Mouse (Mus musculus): ENCODE measurements around the gene Impg1.
"Not testable (repeated sequence)": the region's sequence is repeated elsewhere in the genome, so short reads cannot be mapped to it uniquely, and the experiment has no call there.

Impg1 gene

GRCm38 (mm10) chr9:80344451-80345000 lies 120.8 kb downstream of the Impg1 start:
- DNase-seq (ENCODE audit: low spot score in 2 of 2), result no peak

- DNase-seq (ENCODE audit: low spot score in 2 of 2), result no peak
Observed at GRCm38 (mm10) chr9:80342520-80342919, 122.8 kb downstream of the Impg1 start.

GRCm38 (mm10) chr9:80341756-80342155 lies 123.5 kb downstream of the Impg1 start:
- no peak for DNase-seq (ENCODE audit: low spot score in 2 of 2)

GRCm38 (mm10) chr9:80340927-80341326 lies 124.4 kb downstream of the Impg1 start:
- no peak for DNase-seq (ENCODE audit: low spot score in 2 of 2)

- no peak for DNase-seq (ENCODE audit: low spot score in 2 of 2)
Observed at GRCm38 (mm10) chr9:80338026-80338425, 127.3 kb downstream of the Impg1 start.

- no peak for DNase-seq (ENCODE audit: low spot score in 2 of 2)
Observed at GRCm38 (mm10) chr9:80335660-80336357, 129.5 kb downstream of the Impg1 start.

- DNase-seq (ENCODE audit: low spot score in 2 of 2), result peak in 1 of 2 experiments; percentile 11
Observed at GRCm38 (mm10) chr9:80333998-80334605, 131.2 kb downstream of the Impg1 start.

- no peak for DNase-seq (ENCODE audit: low spot score in 2 of 2)
Observed at GRCm38 (mm10) chr9:80333466-80333865, 131.8 kb downstream of the Impg1 start.

- DNase-seq (ENCODE audit: low spot score in 2 of 2), result peak in 1 of 2 experiments; percentile 52
Observed at GRCm38 (mm10) chr9:80332153-80332552, 133.1 kb downstream of the Impg1 start.

- not testable (repeated sequence) for DNase-seq (ENCODE audit: low spot score in 2 of 2)
Observed at GRCm38 (mm10) chr9:80321051-80321887, 144.0 kb downstream of the Impg1 start.

- no peak for DNase-seq (ENCODE audit: low spot score in 2 of 2)
Observed at GRCm38 (mm10) chr9:80318027-80318426, 147.3 kb downstream of the Impg1 start.

- no peak for DNase-seq (ENCODE audit: low spot score in 2 of 2)
Observed at GRCm38 (mm10) chr9:80315922-80316321, 149.4 kb downstream of the Impg1 start.

- DNase-seq (ENCODE audit: low spot score in 2 of 2), result no peak
Observed at GRCm38 (mm10) chr9:80313610-80314009, 151.7 kb downstream of the Impg1 start.

GRCm38 (mm10) chr9:80307629-80308028 lies 157.7 kb downstream of the Impg1 start:
- DNase-seq (ENCODE audit: low spot score in 2 of 2), result peak in 1 of 2 experiments; percentile 21

- DNase-seq (ENCODE audit: low spot score in 2 of 2), result peak; percentile 13 to 19
Observed at GRCm38 (mm10) chr9:80306853-80307252, 158.4 kb downstream of the Impg1 start.

GRCm38 (mm10) chr9:80306390-80306789 lies 158.9 kb downstream of the Impg1 start:
- DNase-seq (ENCODE audit: low spot score in 2 of 2), result no peak

- no peak for DNase-seq (ENCODE audit: low spot score in 2 of 2)
Observed at GRCm38 (mm10) chr9:80303518-80303917, 161.8 kb downstream of the Impg1 start.

GRCm38 (mm10) chr9:80299031-80299430 lies 166.2 kb downstream of the Impg1 start:
- no peak for DNase-seq (ENCODE audit: low spot score in 2 of 2)

- DNase-seq (ENCODE audit: low spot score in 2 of 2), result no peak
Observed at GRCm38 (mm10) chr9:80296086-80296485, 169.2 kb downstream of the Impg1 start.

- DNase-seq (ENCODE audit: low spot score in 2 of 2), result no peak
Observed at GRCm38 (mm10) chr9:80293056-80293584, 172.2 kb downstream of the Impg1 start.

- no peak for DNase-seq (ENCODE audit: low spot score in 2 of 2)
Observed at GRCm38 (mm10) chr9:80286845-80287244, 178.4 kb downstream of the Impg1 start.
